Mouse (Mus musculus): ENCODE data around the gene Lhfpl3. TPM values are rescaled to one million over a fixed set of nuclear protein-coding genes. Genes with fewer than 3 reads are reported as not detected.

Gene Lhfpl3
- polyA plus RNA-seq, 1 experiment from 2014 or later: 0.46 TPM

- Histone ChIP-seq H3K9me3 (no peaks in the 10 kb centered on the region), H3K36me3 (replicated peaks) (no peaks in the 10 kb centered on the region), H3K4me3 (no peak overlapping the region), H3K4me1 (no peaks in the 10 kb centered on the region), H3K27ac (replicated peaks) (no peak overlapping the region), H3K27me3 (replicated peaks; ENCODE audit: low read depth, poor library complexity, severe bottlenecking) (no peaks in the 10 kb centered on the region)
- no peak for DNase-seq (ENCODE audit: low spot score)
- WGBS: 73% methylated on average over 5 of the region's 5 CpGs
Measured at GRCm38 (mm10) chr5:23213086-23213485, 467.2 kb downstream of the Lhfpl3 start.

- WGBS: 90% methylated on average over 3 of the region's 3 CpGs
- Histone ChIP-seq H3K27ac (replicated peaks) (no peak overlapping the region), H3K4me1 (no peaks in the 10 kb centered on the region), H3K36me3 (replicated peaks) (no peaks in the 10 kb centered on the region), H3K27me3 (replicated peaks; ENCODE audit: low read depth, poor library complexity, severe bottlenecking) (no peaks in the 10 kb centered on the region), H3K9me3 (no peaks in the 10 kb centered on the region), H3K4me3 (no peak overlapping the region)
- no peak for DNase-seq (ENCODE audit: low spot score)
Measured at GRCm38 (mm10) chr5:23214646-23215045, 468.8 kb downstream of the Lhfpl3 start.

GRCm38 (mm10) chr5:23219655-23220054, 473.8 kb downstream of the Lhfpl3 start:
- WGBS: 89% methylated on average over 1 of the region's 1 CpGs
- no peak for DNase-seq (ENCODE audit: low spot score)
- Histone ChIP-seq H3K27me3 (replicated peaks; ENCODE audit: low read depth, poor library complexity, severe bottlenecking) (no peaks in the 10 kb centered on the region), H3K4me3 (no peak overlapping the region), H3K36me3 (replicated peaks) (no peaks in the 10 kb centered on the region), H3K27ac (replicated peaks) (no peak overlapping the region), H3K4me1 (peaks cover 11% of the 10 kb centered on the region), H3K9me3 (no peaks in the 10 kb centered on the region)

- H3K9me3 ChIP-seq: no peaks in the 10 kb centered on the region
- peak overlapping the region; percentile 61; the same call in 1 of the 2 replicates for H3K27ac ChIP-seq (replicated peaks)
- H3K27me3 ChIP-seq (replicated peaks; ENCODE audit: low read depth, poor library complexity, severe bottlenecking): no peaks in the 10 kb centered on the region
- DNase-seq (ENCODE audit: low spot score): peak; percentile 75
- peaks cover 20% of the 10 kb centered on the region for H3K4me1 ChIP-seq
- H3K4me3 ChIP-seq: peak overlapping the region; percentile 49
- WGBS: 23% methylated on average over 14 of the region's 14 CpGs
- H3K36me3 ChIP-seq (replicated peaks): no peaks in the 10 kb centered on the region
Measured at GRCm38 (mm10) chr5:23224759-23225536, 479.1 kb downstream of the Lhfpl3 start.

GRCm38 (mm10) chr5:23225621-23226020, 479.8 kb downstream of the Lhfpl3 start:
- no peaks in the 10 kb centered on the region for H3K36me3 ChIP-seq (replicated peaks)
- DNase-seq (ENCODE audit: low spot score): no peak
- no peaks in the 10 kb centered on the region for H3K9me3 ChIP-seq
- peaks cover 20% of the 10 kb centered on the region for H3K4me1 ChIP-seq
- H3K4me3 ChIP-seq: no peak overlapping the region
- no peaks in the 10 kb centered on the region for H3K27me3 ChIP-seq (replicated peaks; ENCODE audit: low read depth, poor library complexity, severe bottlenecking)
- WGBS: 24% methylated on average over 8 of the region's 8 CpGs
- H3K27ac ChIP-seq (replicated peaks): no peak overlapping the region

GRCm38 (mm10) chr5:23226753-23227152, 480.9 kb downstream of the Lhfpl3 start:
- Histone ChIP-seq H3K4me1 (peaks cover 20% of the 10 kb centered on the region), H3K27ac (replicated peaks) (no peak overlapping the region), H3K9me3 (no peaks in the 10 kb centered on the region), H3K4me3 (no peak overlapping the region), H3K27me3 (replicated peaks; ENCODE audit: low read depth, poor library complexity, severe bottlenecking) (no peaks in the 10 kb centered on the region), H3K36me3 (replicated peaks) (no peaks in the 10 kb centered on the region)
- DNase-seq (ENCODE audit: low spot score): no peak
- 66% methylated on average over 3 of the region's 3 CpGs for WGBS

DNA sequence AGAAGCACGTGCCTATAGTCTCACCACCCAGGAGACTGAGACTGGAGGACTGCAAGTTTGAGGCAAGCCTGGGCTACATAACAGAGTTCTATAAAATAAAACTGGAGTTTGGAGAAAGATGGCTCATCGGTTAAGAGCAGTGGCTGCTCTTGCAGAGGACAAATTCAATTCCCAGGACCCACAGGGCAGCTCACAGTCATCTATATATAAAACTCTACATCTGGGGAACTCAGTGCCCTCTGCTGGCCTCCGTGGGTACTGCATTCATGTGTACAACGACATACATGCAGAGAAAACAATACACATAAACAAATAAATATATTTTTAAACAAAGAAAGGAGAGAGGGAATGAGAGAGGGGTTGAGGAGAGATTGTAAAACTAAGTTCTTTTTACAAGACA, 501.1 kb downstream of the Lhfpl3 start:
- WGBS: 51% methylated on average over 4 of the region's 4 CpGs
- Histone ChIP-seq H3K36me3 (replicated peaks) (no peaks in the 10 kb centered on the region), H3K4me1 (no peaks in the 10 kb centered on the region), H3K9me3 (no peaks in the 10 kb centered on the region), H3K27ac (replicated peaks) (no peak overlapping the region), H3K27me3 (replicated peaks; ENCODE audit: low read depth, poor library complexity, severe bottlenecking) (no peaks in the 10 kb centered on the region), H3K4me3 (no peak overlapping the region)
- peak; percentile 61 for DNase-seq (ENCODE audit: low spot score)

GRCm38 (mm10) chr5:23247784-23248183, 501.9 kb downstream of the Lhfpl3 start:
- Histone ChIP-seq H3K4me1 (no peaks in the 10 kb centered on the region), H3K27ac (replicated peaks) (no peak overlapping the region), H3K4me3 (no peak overlapping the region), H3K9me3 (no peaks in the 10 kb centered on the region), H3K27me3 (replicated peaks; ENCODE audit: low read depth, poor library complexity, severe bottlenecking) (no peaks in the 10 kb centered on the region), H3K36me3 (replicated peaks) (no peaks in the 10 kb centered on the region)
- no peak for DNase-seq (ENCODE audit: low spot score)
- 84% methylated on average over 1 of the region's 1 CpGs for WGBS

GRCm38 (mm10) chr5:23248303-23248702, 502.4 kb downstream of the Lhfpl3 start:
- DNase-seq (ENCODE audit: low spot score): no peak
- H3K36me3 ChIP-seq (replicated peaks): no peaks in the 10 kb centered on the region
- H3K4me3 ChIP-seq: no peak overlapping the region
- H3K9me3 ChIP-seq: no peaks in the 10 kb centered on the region
- no peaks in the 10 kb centered on the region for H3K4me1 ChIP-seq
- H3K27ac ChIP-seq (replicated peaks): no peak overlapping the region
- no peaks in the 10 kb centered on the region for H3K27me3 ChIP-seq (replicated peaks; ENCODE audit: low read depth, poor library complexity, severe bottlenecking)

DNA sequence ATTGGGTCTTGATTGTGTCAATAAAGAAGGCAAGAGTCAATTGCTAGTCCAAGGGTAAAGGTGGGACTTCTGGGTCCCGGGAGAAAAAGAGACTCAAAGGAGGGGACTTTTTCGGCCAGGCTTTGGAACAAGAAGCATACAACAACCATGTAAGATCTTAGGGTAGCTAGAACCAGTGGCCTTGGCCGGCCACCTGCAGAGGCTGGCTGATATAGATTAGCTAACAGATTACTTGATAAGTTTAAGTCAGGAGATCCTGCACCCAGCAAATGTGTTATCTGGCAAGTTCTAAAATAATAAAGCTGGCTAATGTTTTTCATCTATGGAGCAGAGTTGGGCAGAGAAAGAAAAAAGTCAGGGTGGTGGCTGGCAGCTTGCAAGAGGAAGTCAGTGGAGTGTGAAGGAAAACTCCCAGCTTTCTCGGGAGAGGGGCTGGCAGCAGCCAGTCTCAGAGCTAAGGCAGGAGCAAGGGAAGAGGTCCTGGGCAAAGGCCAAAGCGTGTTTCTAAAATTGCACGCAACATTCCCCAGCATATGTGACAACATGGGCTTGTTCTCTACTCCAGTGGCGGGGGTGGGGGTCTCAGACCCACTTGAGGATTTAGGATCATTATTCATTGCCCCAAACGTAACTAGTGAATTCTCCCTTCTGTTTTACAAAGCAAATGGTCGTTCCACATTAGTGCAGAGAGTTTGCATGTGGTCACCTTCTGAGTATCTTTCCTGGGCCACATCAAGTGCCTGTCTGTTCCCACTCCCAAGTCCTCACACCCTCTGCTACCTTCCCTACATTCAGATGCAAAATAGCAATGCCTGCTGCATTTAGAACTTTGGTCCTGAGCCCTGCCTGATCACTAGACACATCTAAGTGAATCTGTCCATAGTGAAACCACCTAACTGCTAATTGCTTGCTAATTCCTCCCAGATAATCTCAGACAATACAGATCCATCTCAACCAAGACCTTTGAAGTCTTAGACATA, 504.3 kb downstream of the Lhfpl3 start:
- DNase-seq (ENCODE audit: low spot score): no peak
- H3K9me3 ChIP-seq: no peaks in the 10 kb centered on the region
- WGBS: 61% methylated on average over 9 of the region's 9 CpGs
- no peak overlapping the region for H3K27ac ChIP-seq (replicated peaks)
- H3K4me3 ChIP-seq: no peak overlapping the region
- H3K27me3 ChIP-seq (replicated peaks; ENCODE audit: low read depth, poor library complexity, severe bottlenecking): no peaks in the 10 kb centered on the region
- H3K4me1 ChIP-seq: no peaks in the 10 kb centered on the region
- H3K36me3 ChIP-seq (replicated peaks): no peaks in the 10 kb centered on the region

DNA sequence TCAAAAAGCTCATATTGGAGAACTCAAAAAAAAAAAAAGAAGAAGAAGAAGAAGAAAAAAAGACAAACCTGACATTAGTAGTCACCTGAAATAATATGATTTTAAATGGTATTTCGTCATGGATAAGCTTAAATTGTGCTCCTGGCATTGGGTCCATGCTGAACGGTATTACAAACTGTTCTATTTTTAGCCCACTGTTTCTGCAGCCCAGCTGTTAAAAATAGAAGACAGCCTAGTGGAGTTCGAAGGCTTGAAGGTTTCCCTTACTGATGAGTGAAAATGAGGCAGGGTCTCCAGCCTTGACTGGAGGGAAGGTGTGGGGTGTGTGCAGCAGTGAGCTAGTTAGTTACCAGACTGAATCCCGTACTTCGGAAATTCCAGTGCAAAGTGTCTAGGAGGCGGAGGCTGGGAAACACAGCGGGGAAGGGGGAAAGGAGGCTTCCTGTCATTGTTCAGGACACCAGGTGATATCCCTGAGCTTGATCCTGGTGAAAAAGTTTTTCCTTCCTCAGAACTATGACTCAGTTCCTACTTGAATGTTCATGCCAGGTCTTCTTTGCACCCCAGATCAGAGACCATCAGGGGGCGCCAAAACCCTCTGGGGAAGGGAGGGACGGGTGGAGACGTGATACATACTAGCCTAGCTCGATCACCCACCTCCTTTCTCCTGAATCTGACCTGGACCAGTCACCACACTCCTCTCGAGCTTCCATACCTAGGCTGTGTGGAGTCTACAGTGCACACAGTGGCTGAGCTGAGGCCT, 505.8 kb downstream of the Lhfpl3 start:
- WGBS: 44% methylated on average over 12 of the region's 12 CpGs
- no peak overlapping the region for H3K27ac ChIP-seq (replicated peaks)

DNA sequence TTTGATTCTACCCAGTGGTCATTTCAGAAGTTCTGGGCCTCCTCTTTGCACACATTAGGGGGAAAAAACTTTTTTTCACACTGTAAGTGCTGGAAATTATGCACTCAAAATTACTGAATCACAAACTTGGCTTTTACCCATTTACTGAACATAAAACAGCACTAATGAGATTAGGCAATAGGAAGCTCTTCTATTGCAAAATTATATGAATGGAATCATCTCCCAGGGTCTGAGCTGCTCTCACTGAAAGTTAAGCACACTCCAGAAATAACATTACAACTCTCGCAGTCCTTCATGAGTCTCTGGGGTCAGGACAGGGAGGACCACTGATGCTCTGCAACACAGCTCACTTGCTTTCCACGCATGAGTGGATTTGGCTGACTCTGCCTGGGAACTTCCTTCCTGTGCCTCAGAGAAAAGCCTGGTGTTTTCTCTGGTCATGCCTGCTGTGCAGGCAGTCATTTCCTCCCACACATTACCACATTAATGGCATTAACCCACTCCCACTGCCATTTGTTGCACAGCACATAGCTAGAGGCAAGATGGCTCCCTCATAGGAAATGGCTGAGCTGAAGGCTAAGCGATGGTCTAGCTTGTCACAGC, 510.1 kb downstream of the Lhfpl3 start:
- no peak for DNase-seq (ENCODE audit: low spot score)
- H3K27ac ChIP-seq (replicated peaks): no peak overlapping the region
- no peak overlapping the region for H3K4me3 ChIP-seq
- H3K4me1 ChIP-seq: peaks cover 4% of the 10 kb centered on the region; the same call in 1 of the 2 replicates
- no peaks in the 10 kb centered on the region for H3K9me3 ChIP-seq
- H3K27me3 ChIP-seq (replicated peaks; ENCODE audit: low read depth, poor library complexity, severe bottlenecking): no peaks in the 10 kb centered on the region
- WGBS: 73% methylated on average over 3 of the region's 3 CpGs
- no peaks in the 10 kb centered on the region for H3K36me3 ChIP-seq (replicated peaks)

More for the DNA sequence above, 505.8 kb downstream of the Lhfpl3 start:
- Histone ChIP-seq H3K27me3 (replicated peaks; ENCODE audit: low read depth, poor library complexity, severe bottlenecking) (no peaks in the 10 kb centered on the region), H3K9me3 (no peaks in the 10 kb centered on the region), H3K36me3 (replicated peaks) (no peaks in the 10 kb centered on the region), H3K4me1 (peaks cover 4% of the 10 kb centered on the region; the same call in 1 of the 2 replicates), H3K4me3 (no peak overlapping the region)
- peak; percentile 59 for DNase-seq (ENCODE audit: low spot score)

All from embryonic facial prominence, embryonic 10.5 days (tissue).